Mouse (Mus musculus) CD4-positive, CD25-positive, alpha-beta regulatory T cell, adult 4 months (primary cell): ENCODE results near the gene Traf5. TPM values are rescaled to one million over a fixed set of nuclear protein-coding genes. Genes with fewer than 3 reads are reported as not detected.

Experiments used
- ATAC-seq: one replicate; pipeline ENCODE4 v1.8.0; 2017
- polyA plus RNA-seq, 2 experiments: library from polyadenylated mRNA; unstranded; fragments of 100-300 nt; shearing (Covaris generic); gene quantifications; one replicate each; pipeline ENCODE4 v1.2.1; 2017

Gene Traf5
- polyA plus RNA-seq, 2 experiments from 2014 or later, result 67.5 to 87.0 TPM

DNA sequence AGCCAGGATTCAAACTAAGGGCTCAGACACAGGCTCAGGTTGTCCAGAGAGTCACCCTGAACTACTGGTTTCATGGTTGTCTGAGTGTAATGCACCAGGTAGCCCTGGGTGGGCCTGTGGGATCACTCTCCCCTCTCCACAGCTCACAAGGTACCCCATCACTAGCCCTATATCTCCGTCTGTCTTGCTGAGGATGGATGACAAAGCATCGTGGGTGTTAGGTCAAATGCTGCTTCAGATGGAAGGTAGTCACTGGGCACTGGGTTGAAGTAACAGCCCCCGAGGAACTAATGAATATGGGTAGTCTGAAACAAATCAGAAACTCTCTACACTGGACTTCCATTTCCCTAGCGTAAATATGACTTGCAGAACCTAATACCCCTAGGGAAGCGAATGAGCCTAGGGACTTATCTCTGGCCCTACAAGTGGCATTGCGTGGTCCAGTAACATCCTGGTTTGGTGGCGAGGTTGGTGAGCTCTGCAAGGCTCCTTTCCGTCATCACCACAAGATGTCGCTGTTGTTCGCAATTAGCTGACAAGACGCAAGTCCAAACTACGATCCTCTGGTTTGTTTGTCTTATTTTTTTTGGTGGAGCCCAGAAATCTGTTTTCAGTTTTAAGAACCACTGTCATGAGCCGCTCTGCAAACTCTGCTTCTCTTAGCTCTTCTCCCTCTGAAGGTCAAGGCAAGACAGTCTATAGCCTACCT is 127.4 kb downstream of the Traf5 start:
- peak; percentile 94 for ATAC-seq

DNA sequence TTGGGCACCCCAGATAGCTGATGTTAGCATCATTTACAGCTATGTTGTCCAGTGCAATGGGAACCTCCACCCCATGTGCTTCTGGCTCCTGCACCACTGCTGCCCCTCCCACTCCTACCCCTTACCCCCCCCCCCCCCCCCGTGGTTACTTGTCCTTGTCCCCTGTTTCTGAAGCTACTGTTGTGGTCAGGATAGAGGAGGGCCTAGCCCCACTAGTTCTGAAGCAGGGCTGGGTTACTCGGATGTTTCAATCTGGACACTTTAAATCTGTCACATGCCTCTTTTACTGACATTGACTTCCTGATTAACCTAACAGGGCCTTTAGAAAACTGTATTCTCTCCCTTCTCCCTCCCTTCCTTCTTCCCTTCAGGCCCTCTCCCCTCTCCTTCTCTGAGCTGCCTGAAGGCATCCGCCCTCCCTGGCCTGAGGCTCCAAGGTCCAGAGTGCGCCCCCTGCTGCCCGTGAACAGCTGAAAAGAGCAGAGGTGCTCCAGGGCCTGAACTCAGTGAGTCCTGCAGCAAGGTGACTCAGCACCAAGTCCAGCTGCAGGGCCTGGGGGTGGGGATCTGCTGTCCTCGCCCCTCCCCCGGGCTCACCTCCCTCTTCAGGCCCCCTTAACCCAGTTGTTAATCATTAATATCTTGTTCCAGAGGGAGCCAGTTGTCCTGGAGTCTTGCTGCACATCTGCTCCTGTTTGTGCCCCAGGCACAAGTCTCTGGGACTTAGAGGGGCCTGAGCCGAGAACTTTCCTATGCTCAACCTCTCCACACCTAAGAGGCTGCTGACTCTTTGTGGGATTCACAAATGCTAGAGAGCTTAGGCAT is 128.2 kb downstream of the Traf5 start:
- peak; percentile 67 for ATAC-seq

DNA sequence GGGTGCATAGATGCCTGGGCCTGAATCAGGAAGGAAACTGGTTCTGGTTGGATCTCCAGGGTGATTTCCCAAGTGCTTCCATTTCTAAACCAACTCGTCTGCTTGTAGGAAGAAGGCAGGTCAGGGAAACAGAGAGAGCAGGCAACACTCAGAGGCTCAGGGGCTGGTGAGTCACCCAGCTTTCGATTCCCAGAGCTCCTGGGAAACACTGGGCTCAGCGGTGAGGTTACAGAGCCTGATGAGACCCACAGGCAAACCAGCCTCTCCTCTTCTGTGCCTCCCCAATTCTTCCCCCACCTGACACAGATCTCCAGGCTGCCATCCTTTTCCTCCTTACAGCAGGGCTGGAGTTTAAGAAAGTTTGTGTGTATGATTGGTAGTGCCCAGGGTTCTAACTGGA is 128.9 kb downstream of the Traf5 start:
- ATAC-seq, result no peak

GRCm38 (mm10) chr1:191960946-191961345 is 131.4 kb downstream of the Traf5 start:
- ATAC-seq, result no peak

GRCm38 (mm10) chr1:191957321-191957720 is 135.0 kb downstream of the Traf5 start:
- ATAC-seq, result no peak

- ATAC-seq, result no peak
These were observed 135.5 kb downstream of the Traf5 start for GRCm38 (mm10) chr1:191956871-191957270.

DNA sequence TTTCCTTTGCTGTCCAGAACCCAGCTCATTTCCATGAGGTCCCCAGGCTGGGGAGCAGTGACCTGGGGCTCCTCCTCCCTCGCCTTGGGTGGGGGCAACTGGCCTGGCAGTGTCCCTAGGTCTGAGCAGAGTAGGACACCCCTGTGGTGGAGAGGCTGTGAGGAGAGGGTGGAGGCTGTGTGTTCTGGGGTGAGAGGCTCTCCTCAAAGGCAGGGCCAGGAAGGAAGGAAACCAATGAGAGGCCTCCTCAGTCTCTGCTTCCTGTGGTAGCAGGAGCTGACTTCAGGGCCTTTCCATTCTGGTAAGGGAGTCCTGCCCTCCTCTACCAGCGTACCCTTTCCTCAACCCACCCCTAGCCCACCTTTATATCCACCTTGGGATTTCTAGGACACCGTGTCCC is 136.1 kb downstream of the Traf5 start:
- ATAC-seq, result peak; percentile 93

- peak; percentile 62 for ATAC-seq
These were observed 137.3 kb downstream of the Traf5 start for GRCm38 (mm10) chr1:191955101-191955500.

DNA sequence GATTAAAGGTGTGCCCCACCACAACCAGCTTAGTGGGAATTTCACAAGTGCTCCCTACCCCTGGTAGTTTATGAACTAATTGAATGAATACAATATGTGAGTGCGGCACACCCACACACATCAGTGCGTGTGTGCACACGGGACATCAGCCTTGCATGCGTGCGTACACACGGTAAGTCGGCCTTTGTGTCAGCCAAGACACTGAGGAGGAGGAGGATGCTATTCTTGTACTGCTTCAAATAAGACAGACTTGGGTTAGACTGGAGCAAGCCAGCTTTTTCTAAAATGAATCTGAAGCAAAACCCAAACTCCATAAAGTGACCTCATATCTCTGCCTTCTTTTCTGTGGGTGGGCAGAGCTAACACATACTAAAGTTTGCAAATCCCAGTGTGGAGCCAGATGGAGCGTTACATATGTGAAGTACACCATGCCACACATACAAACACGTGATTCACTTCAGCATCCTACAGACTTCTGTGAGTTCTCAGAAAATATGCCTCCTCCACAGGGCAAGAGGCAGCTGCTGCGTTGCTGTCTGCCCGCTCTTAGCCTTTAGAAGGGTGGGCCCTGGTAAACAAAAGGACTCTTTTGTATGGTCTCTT is 139.5 kb downstream of the Traf5 start:
- ATAC-seq, result no peak

GRCm38 (mm10) chr1:191950611-191951010 is 141.7 kb downstream of the Traf5 start:
- ATAC-seq, result no peak

DNA sequence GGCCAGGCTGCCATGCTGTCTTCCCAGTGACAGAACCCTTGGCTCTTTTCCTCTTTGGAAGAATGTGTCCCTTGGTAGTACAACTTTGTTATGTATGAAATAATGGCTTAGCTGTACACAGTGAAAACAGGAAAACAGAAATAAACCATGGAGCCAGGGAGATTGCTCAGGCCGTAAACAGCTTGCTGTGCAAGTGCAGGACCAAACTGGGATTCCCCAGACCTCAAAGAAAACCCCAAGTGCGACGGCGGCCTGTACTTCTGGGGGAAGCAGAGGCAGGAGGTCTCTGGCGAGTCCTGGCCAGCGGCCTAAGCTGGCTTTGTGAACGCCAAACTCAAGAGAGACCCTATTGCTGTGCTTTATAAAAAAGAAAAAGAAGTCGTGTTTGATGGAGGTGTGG is 143.8 kb downstream of the Traf5 start:
- ATAC-seq, result no peak

DNA sequence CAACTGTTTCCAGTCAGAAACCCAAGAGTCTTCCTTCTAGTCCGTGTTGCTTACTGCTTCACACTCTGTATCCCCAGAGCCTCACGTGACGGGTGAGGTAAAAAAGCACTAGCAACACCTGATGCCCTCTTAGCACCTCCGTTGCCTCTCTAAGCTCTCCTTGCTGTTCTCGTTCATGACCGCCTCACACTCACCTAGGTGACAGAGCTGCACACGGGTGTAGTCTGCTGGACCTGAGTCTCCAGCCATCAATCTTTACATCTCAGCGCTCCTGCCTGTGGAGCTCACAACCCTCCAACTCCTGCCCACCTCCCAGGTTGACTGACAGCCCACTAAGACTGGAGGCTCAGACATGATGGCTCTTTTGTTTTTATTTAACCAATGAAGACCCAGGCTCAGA is 144.6 kb downstream of the Traf5 start:
- no peak for ATAC-seq

Other genes starting within 250 kb of the Traf5 start
- 1 to 10 TPM; 1.4 to 1.8 TPM for gene Slc30a1, start 185.8 kb downstream of the Traf5 start, polyA plus RNA-seq
- gene Rd3, start 115.2 kb downstream of the Traf5 start, polyA plus RNA-seq, result 1 to 10 TPM in 1 of 2 experiments, under 1 TPM in 1; 0.24 to 1.5 TPM
- gene Rcor3, start 45.5 kb upstream of the Traf5 start, polyA plus RNA-seq, result 10 to 100 TPM; 13.1 to 16.2 TPM
- gene Kcnh1, start 98.2 kb upstream of the Traf5 start, polyA plus RNA-seq, result not detected